Mouse (Mus musculus) G1E (cell line): ENCODE measurements around the gene Vmn2r63. TPM values are rescaled to one million over a fixed set of nuclear protein-coding genes. Genes with fewer than 3 reads are reported as not detected.
"Not testable (repeated sequence)": the region's sequence is repeated elsewhere in the genome, so short reads cannot be mapped to it uniquely, and the experiment has no call there.

Source experiments
- ATAC-seq: 2 replicates; pipeline ENCODE4 v1.8.0; 2016; ENCODE audit warnings: mild to moderate bottlenecking; ENCODE audit not compliant: insufficient number of reproducible peaks, poor library complexity, low FRiP score, severe bottlenecking; ENCODE audit errors: extremely low read depth
- DNase-seq: peaks from one replicate; pipeline ENCODE4 v3.0.0; 2012; ENCODE audit warnings: low spot score
- H3K27me3 ChIP-seq: 2 replicates; pipeline ENCODE4 v1.6.1; 2012; ENCODE audit warnings: mild to moderate bottlenecking, low read length, inconsistent platforms; ENCODE audit not compliant: insufficient read depth
- H3K36me3 ChIP-seq: replicated peaks from 2 replicates; pipeline ENCODE3; 2012; ENCODE audit warnings: mild to moderate bottlenecking, inconsistent platforms
- H3K4me1 ChIP-seq: 2 replicates; pipeline ENCODE4 v1.6.1; 2012; ENCODE audit warnings: low read depth, low read length, inconsistent platforms, mixed read lengths; ENCODE audit not compliant: insufficient read depth
- H3K4me3 ChIP-seq: 2 replicates; pipeline ENCODE4 v1.5.1; 2012; ENCODE audit warnings: low read depth, mild to moderate bottlenecking, inconsistent platforms, low read length, moderate library complexity, mixed read lengths
- H3K9me3 ChIP-seq: replicated peaks from 2 replicates; pipeline ENCODE4 v1.6.1; 2012; ENCODE audit warnings: inconsistent platforms
- CTCF ChIP-seq: IDR thresholded peaks from 2 replicates; pipeline ENCODE4 v1.5.1; 2012; ENCODE audit warnings: low read depth, low read length, inconsistent platforms, mixed read lengths
- GATA1 ChIP-seq: IDR thresholded peaks from 2 replicates; pipeline ENCODE4 v1.6.1; 2012; ENCODE audit warnings: borderline replicate concordance, low read length, inconsistent platforms, mixed read lengths
- GATA2 ChIP-seq: IDR thresholded peaks from 2 replicates; pipeline ENCODE4 v1.6.1; 2012; ENCODE audit warnings: low read depth, low read length, inconsistent platforms, borderline replicate concordance
- POLR2AphosphoS5 ChIP-seq: IDR thresholded peaks from 2 replicates; pipeline ENCODE4 v1.6.1; 2012; ENCODE audit warnings: low read depth, low read length, inconsistent platforms; ENCODE audit not compliant: insufficient replicate concordance
- TAL1 ChIP-seq: conservative IDR thresholded peaks from 2 replicates; pipeline ENCODE4 v1.6.1; 2012; ENCODE audit warnings: low read depth, low read length, inconsistent platforms, mixed read lengths
- polyA plus RNA-seq: library from polyadenylated mRNA; stranded (reverse); fragments of >175 nt; gene quantifications from 2 replicates; pipeline ENCODE4 v1.2.3, GENCODE M21; 2012
- total RNA-seq, 2 experiments: library from RNA; stranded (forward) in 1 of 2; stranded (reverse) in 1 of 2; fragments of 200-1000 nt in 1 of 2; fragments of >200 nt in 1 of 2; fragmentation: Nextera tagmentation in 1 of 2; gene quantifications; 2 replicates each; pipeline ENCODE4 v1.2.3; 2014 to 2017

Gene Vmn2r63
- total RNA-seq (2014; fragmentation: Nextera tagmentation) = not detected in 2 replicates
- 0.06 and 0.16 TPM in 2 replicates for total RNA-seq (2017)
- polyA plus RNA-seq = not detected in 2 replicates

GRCm38 (mm10) chr7:42933722-42934121 is at the start of gene Vmn2r63:
Gene Vmn2r63, minus strand, starts transcription at chr7:42933822.
- not testable (repeated sequence) for DNase-seq, H3K36me3 ChIP-seq, H3K9me3 ChIP-seq, H3K4me1 ChIP-seq, ATAC-seq, H3K4me3 ChIP-seq, H3K27me3 ChIP-seq

GRCm38 (mm10) chr7:42980739-42981138 is 47.1 kb upstream of the Vmn2r63 start:
- no peak overlapping the region for H3K4me3 ChIP-seq
- ATAC-seq = no peak
- no peaks in the 10 kb centered on the region for H3K27me3 ChIP-seq
- DNase-seq = no peak
- no peaks in the 10 kb centered on the region for H3K4me1 ChIP-seq
- peaks cover 35% of the 10 kb centered on the region for H3K9me3 ChIP-seq
- TF ChIP-seq GATA1 (no peak), TAL1 (no peak), POLR2AphosphoS5 (no peak), CTCF (no peak), GATA2 (no peak)
- no peaks in the 10 kb centered on the region for H3K36me3 ChIP-seq

- DNase-seq (no peak), ATAC-seq (peak; percentile 68)
- Histone ChIP-seq H3K36me3 (no peaks in the 10 kb centered on the region), H3K9me3 (peaks cover 35% of the 10 kb centered on the region), H3K4me1 (no peaks in the 10 kb centered on the region), H3K27me3 (no peaks in the 10 kb centered on the region), H3K4me3 (no peak overlapping the region)
- TF ChIP-seq GATA1 (no peak), CTCF (no peak), TAL1 (no peak), POLR2AphosphoS5 (no peak)
Observed at GRCm38 (mm10) chr7:42980098-42980497, 46.5 kb upstream of the Vmn2r63 start.

GRCm38 (mm10) chr7:42965246-42965645 is 31.6 kb upstream of the Vmn2r63 start:
- Histone ChIP-seq H3K27me3 (no peaks in the 10 kb centered on the region), H3K36me3 (no peaks in the 10 kb centered on the region), H3K4me1 (no peaks in the 10 kb centered on the region), H3K4me3 (no peak overlapping the region), H3K9me3 (peaks cover 21% of the 10 kb centered on the region)
- DNase-seq (no peak), ATAC-seq (no peak)
- TF ChIP-seq GATA1 = no peak
- no peak for TF ChIP-seq CTCF
- no peak for TF ChIP-seq GATA2
- no peak for TF ChIP-seq POLR2AphosphoS5
- TF ChIP-seq TAL1 = no peak

GRCm38 (mm10) chr7:42898067-42898466 is 35.6 kb downstream of the Vmn2r63 start:
- DNase-seq, H3K27me3 ChIP-seq, H3K36me3 ChIP-seq, H3K9me3 ChIP-seq, H3K4me3 ChIP-seq, H3K4me1 ChIP-seq, ATAC-seq: not testable (repeated sequence)

- H3K4me3 ChIP-seq = no peak overlapping the region; the same call in 1 of the 2 replicates
- no peaks in the 10 kb centered on the region for H3K36me3 ChIP-seq
- H3K27me3 ChIP-seq = no peaks in the 10 kb centered on the region
- DNase-seq (no peak), ATAC-seq (no peak)
- peaks cover 10% of the 10 kb centered on the region for H3K9me3 ChIP-seq
- H3K4me1 ChIP-seq = no peaks in the 10 kb centered on the region
- TF ChIP-seq POLR2AphosphoS5 = no peak
- no peak for TF ChIP-seq GATA1
- TF ChIP-seq GATA2 = no peak
- TF ChIP-seq TAL1 = no peak
- no peak for TF ChIP-seq CTCF
Observed at GRCm38 (mm10) chr7:42878090-42878489, 55.5 kb downstream of the Vmn2r63 start.

- H3K4me1 ChIP-seq, H3K27me3 ChIP-seq, DNase-seq, H3K36me3 ChIP-seq, H3K4me3 ChIP-seq, H3K9me3 ChIP-seq, ATAC-seq: not testable (repeated sequence)
Observed at GRCm38 (mm10) chr7:42866801-42867458, 66.7 kb downstream of the Vmn2r63 start, which contains the start of gene Gm2381. Gene Gm2381, minus strand, starts transcription at chr7:42867234.

Other genes with a start within 250 kb of the Vmn2r63 start
- gene Zfp975, start 241.1 kb downstream of the Vmn2r63 start, total RNA-seq (2014; fragmentation: Nextera tagmentation) = 12.6 and 15.6 TPM in 2 replicates
- gene Zfp975, start 241.1 kb downstream of the Vmn2r63 start, total RNA-seq (2017) = 9.8 and 10.9 TPM in 2 replicates
- gene Zfp975, start 241.1 kb downstream of the Vmn2r63 start, polyA plus RNA-seq = 0.15 and 0.27 TPM in 2 replicates
- not detected in 2 replicates for gene Gm17067, start 206.8 kb downstream of the Vmn2r63 start, total RNA-seq (2014; fragmentation: Nextera tagmentation)
- gene Gm17067, start 206.8 kb downstream of the Vmn2r63 start, total RNA-seq (2017) = 0.05 TPM in 1 of 2 replicates, not detected in the other
- not detected in 2 replicates for gene Gm17067, start 206.8 kb downstream of the Vmn2r63 start, polyA plus RNA-seq
- gene Vmn2r62, start 140.3 kb downstream of the Vmn2r63 start, total RNA-seq (2014; fragmentation: Nextera tagmentation) = not detected in 2 replicates
- gene Vmn2r62, start 140.3 kb downstream of the Vmn2r63 start, total RNA-seq (2017) = not detected in 2 replicates
- not detected in 2 replicates for gene Vmn2r62, start 140.3 kb downstream of the Vmn2r63 start, polyA plus RNA-seq
- gene Gm2381, start 66.6 kb downstream of the Vmn2r63 start, total RNA-seq (2014; fragmentation: Nextera tagmentation) = not detected in 2 replicates
- 0.12 TPM in 1 of 2 replicates, not detected in the other for gene Gm2381, start 66.6 kb downstream of the Vmn2r63 start, total RNA-seq (2017)
- not detected in 2 replicates for gene Gm2381, start 66.6 kb downstream of the Vmn2r63 start, polyA plus RNA-seq
- not detected in 2 replicates for gene Gm9268, start 84.9 kb upstream of the Vmn2r63 start, total RNA-seq (2014; fragmentation: Nextera tagmentation)
- 0.16 TPM in 1 of 2 replicates, not detected in the other for gene Gm9268, start 84.9 kb upstream of the Vmn2r63 start, total RNA-seq (2017)
- gene Gm9268, start 84.9 kb upstream of the Vmn2r63 start, polyA plus RNA-seq = not detected in 2 replicates
- not detected in 2 replicates for gene Zfp936, start 180.4 kb upstream of the Vmn2r63 start, total RNA-seq (2014; fragmentation: Nextera tagmentation)
- 0.11 and 0.12 TPM in 2 replicates for gene Zfp936, start 180.4 kb upstream of the Vmn2r63 start, total RNA-seq (2017)
- not detected in 2 replicates for gene Zfp936, start 180.4 kb upstream of the Vmn2r63 start, polyA plus RNA-seq